Mouse (Mus musculus): ENCODE measurements around the gene Dnajc16. TPM values are rescaled to one million over a fixed set of nuclear protein-coding genes. Genes with fewer than 3 reads are reported as not detected.

Gene Dnajc16
- polyA plus RNA-seq, 1 experiment from 2014 or later, result 4.2 TPM

GRCm38 (mm10) chr4:141738015-141738414, 52.7 kb downstream of the Dnajc16 start:
- 77% methylated on average over 8 of the region's 8 CpGs for WGBS
- no peak overlapping the region for H3K27ac ChIP-seq
- peaks cover 11% of the 10 kb centered on the region for H3K4me1 ChIP-seq
- H3K36me3 ChIP-seq, result no peaks in the 10 kb centered on the region
- H3K4me3 ChIP-seq, result no peak overlapping the region
- no peak overlapping the region for H3K4me2 ChIP-seq
- ATAC-seq (ENCODE audit: insufficient number of reproducible peaks, insufficient read depth, low FRiP score, low TSS enrichment, low read depth), result no peak
- H3K9ac ChIP-seq, result no peak overlapping the region
- H3K27me3 ChIP-seq, result no peaks in the 10 kb centered on the region
- H3K9me3 ChIP-seq, result no peaks in the 10 kb centered on the region

GRCm38 (mm10) chr4:141736856-141737255, 53.9 kb downstream of the Dnajc16 start:
- H3K4me2 ChIP-seq, result no peak overlapping the region
- H3K27me3 ChIP-seq, result no peaks in the 10 kb centered on the region
- ATAC-seq (ENCODE audit: insufficient number of reproducible peaks, insufficient read depth, low FRiP score, low TSS enrichment, low read depth), result no peak
- no peak overlapping the region for H3K27ac ChIP-seq
- no peak overlapping the region for H3K4me3 ChIP-seq
- no peaks in the 10 kb centered on the region for H3K9me3 ChIP-seq
- no peaks in the 10 kb centered on the region for H3K36me3 ChIP-seq
- 65% methylated on average over 4 of the region's 4 CpGs for WGBS
- H3K4me1 ChIP-seq, result peaks cover 11% of the 10 kb centered on the region
- H3K9ac ChIP-seq, result no peak overlapping the region

GRCm38 (mm10) chr4:141735206-141735560, 55.5 kb downstream of the Dnajc16 start:
- H3K4me2 ChIP-seq, result peak overlapping the region; percentile 62
- peak overlapping the region; percentile 41 for H3K4me3 ChIP-seq
- no peaks in the 10 kb centered on the region for H3K36me3 ChIP-seq
- no peaks in the 10 kb centered on the region for H3K9me3 ChIP-seq
- H3K27ac ChIP-seq, result peak overlapping the region; percentile 64; the same call in 1 of the 2 replicates
- peaks cover 11% of the 10 kb centered on the region for H3K4me1 ChIP-seq
- no peak for ATAC-seq (ENCODE audit: insufficient number of reproducible peaks, insufficient read depth, low FRiP score, low TSS enrichment, low read depth)
- 0 out of 2 replicates have a peak, but pooled peaks cover 6% of the 10 kb centered on the region for H3K27me3 ChIP-seq
- WGBS, result 24% methylated on average over 9 of the region's 9 CpGs
- H3K9ac ChIP-seq, result peak overlapping the region; percentile 70

- Histone ChIP-seq H3K4me2 (peak overlapping the region; percentile 62), H3K27ac (peak overlapping the region; percentile 64), H3K9ac (peak overlapping the region; percentile 70), H3K4me3 (peak overlapping the region; percentile 41), H3K4me1 (peaks cover 11% of the 10 kb centered on the region), H3K36me3 (no peaks in the 10 kb centered on the region), H3K27me3 (0 out of 2 replicates have a peak, but pooled peaks cover 6% of the 10 kb centered on the region), H3K9me3 (no peaks in the 10 kb centered on the region)
- WGBS, result 5% methylated on average over 24 of the region's 24 CpGs
- ATAC-seq (ENCODE audit: insufficient number of reproducible peaks, insufficient read depth, low FRiP score, low TSS enrichment, low read depth), result peak; percentile 91
Observed at GRCm38 (mm10) chr4:141734446-141735205, 56.1 kb downstream of the Dnajc16 start.

- H3K36me3 ChIP-seq, result no peaks in the 10 kb centered on the region
- no peaks in the 10 kb centered on the region for H3K9me3 ChIP-seq
- peaks cover 11% of the 10 kb centered on the region for H3K4me1 ChIP-seq
- ATAC-seq (ENCODE audit: insufficient number of reproducible peaks, insufficient read depth, low FRiP score, low TSS enrichment, low read depth), result no peak
- 0 out of 2 replicates have a peak, but pooled peaks cover 6% of the 10 kb centered on the region for H3K27me3 ChIP-seq
- WGBS, result 79% methylated on average over 5 of the region's 5 CpGs
- H3K27ac ChIP-seq, result no peak overlapping the region
- no peak overlapping the region for H3K4me2 ChIP-seq
- no peak overlapping the region for H3K4me3 ChIP-seq
- H3K9ac ChIP-seq, result no peak overlapping the region
Observed at GRCm38 (mm10) chr4:141731766-141732165, 59.0 kb downstream of the Dnajc16 start.

GRCm38 (mm10) chr4:141730401-141730800, 60.3 kb downstream of the Dnajc16 start:
- Histone ChIP-seq H3K9ac (no peak overlapping the region), H3K36me3 (no peaks in the 10 kb centered on the region), H3K27me3 (0 out of 2 replicates have a peak, but pooled peaks cover 6% of the 10 kb centered on the region), H3K27ac (no peak overlapping the region), H3K4me2 (no peak overlapping the region), H3K4me3 (no peak overlapping the region), H3K4me1 (peaks cover 11% of the 10 kb centered on the region), H3K9me3 (no peaks in the 10 kb centered on the region)
- WGBS, result 80% methylated on average over 13 of the region's 13 CpGs
- ATAC-seq (ENCODE audit: insufficient number of reproducible peaks, insufficient read depth, low FRiP score, low TSS enrichment, low read depth), result no peak

GRCm38 (mm10) chr4:141729266-141729665, 61.5 kb downstream of the Dnajc16 start:
- Histone ChIP-seq H3K9ac (no peak overlapping the region), H3K27ac (no peak overlapping the region), H3K4me1 (peaks cover 2% of the 10 kb centered on the region), H3K9me3 (no peaks in the 10 kb centered on the region), H3K4me3 (no peak overlapping the region), H3K36me3 (no peaks in the 10 kb centered on the region), H3K4me2 (no peak overlapping the region), H3K27me3 (peaks cover 6% of the 10 kb centered on the region; the same call in 1 of the 2 replicates)
- no peak for ATAC-seq (ENCODE audit: insufficient number of reproducible peaks, insufficient read depth, low FRiP score, low TSS enrichment, low read depth)
- WGBS, result 73% methylated on average over 3 of the region's 3 CpGs

GRCm38 (mm10) chr4:141725738-141726137, 65.0 kb downstream of the Dnajc16 start:
- WGBS, result 51% methylated on average over 3 of the region's 3 CpGs
- H3K9me3 ChIP-seq, result no peaks in the 10 kb centered on the region
- H3K27me3 ChIP-seq, result peaks cover 6% of the 10 kb centered on the region; the same call in 1 of the 2 replicates
- peaks cover 20% of the 10 kb centered on the region for H3K4me1 ChIP-seq
- no peaks in the 10 kb centered on the region for H3K36me3 ChIP-seq
- H3K4me3 ChIP-seq, result no peak overlapping the region
- H3K27ac ChIP-seq, result no peak overlapping the region
- H3K9ac ChIP-seq, result no peak overlapping the region
- no peak overlapping the region for H3K4me2 ChIP-seq
- no peak for ATAC-seq (ENCODE audit: insufficient number of reproducible peaks, insufficient read depth, low FRiP score, low TSS enrichment, low read depth)

GRCm38 (mm10) chr4:141725277-141725676, 65.5 kb downstream of the Dnajc16 start:
- 81% methylated on average over 5 of the region's 5 CpGs for WGBS
- no peak for ATAC-seq (ENCODE audit: insufficient number of reproducible peaks, insufficient read depth, low FRiP score, low TSS enrichment, low read depth)
- peaks cover 4% of the 10 kb centered on the region for H3K36me3 ChIP-seq
- H3K27ac ChIP-seq, result no peak overlapping the region
- H3K4me3 ChIP-seq, result no peak overlapping the region
- H3K4me2 ChIP-seq, result no peak overlapping the region
- no peak overlapping the region for H3K9ac ChIP-seq
- peaks cover 1% of the 10 kb centered on the region; the same call in 1 of the 2 replicates for H3K27me3 ChIP-seq
- peaks cover 20% of the 10 kb centered on the region for H3K4me1 ChIP-seq
- H3K9me3 ChIP-seq, result no peaks in the 10 kb centered on the region

- Histone ChIP-seq H3K27ac (no peak overlapping the region), H3K9me3 (no peaks in the 10 kb centered on the region; the same call in 1 of the 2 replicates), H3K9ac (no peak overlapping the region), H3K36me3 (peaks cover 9% of the 10 kb centered on the region), H3K4me3 (no peak overlapping the region), H3K4me2 (no peak overlapping the region), H3K27me3 (no peaks in the 10 kb centered on the region; the same call in 1 of the 2 replicates), H3K4me1 (peaks cover 24% of the 10 kb centered on the region)
- ATAC-seq (ENCODE audit: insufficient number of reproducible peaks, insufficient read depth, low FRiP score, low TSS enrichment, low read depth), result no peak
- WGBS, result 71% methylated on average over 11 of the region's 11 CpGs
Observed at GRCm38 (mm10) chr4:141724594-141724993, 66.1 kb downstream of the Dnajc16 start.

GRCm38 (mm10) chr4:141723673-141724068, 67.1 kb downstream of the Dnajc16 start:
- H3K4me2 ChIP-seq, result peak overlapping the region; percentile 79
- H3K36me3 ChIP-seq, result peaks cover 9% of the 10 kb centered on the region
- H3K9me3 ChIP-seq, result no peaks in the 10 kb centered on the region; the same call in 1 of the 2 replicates
- peak overlapping the region; percentile 73 for H3K27ac ChIP-seq
- peak overlapping the region; percentile 99 for H3K4me3 ChIP-seq
- 7% methylated on average over 13 of the region's 13 CpGs for WGBS
- ATAC-seq (ENCODE audit: insufficient number of reproducible peaks, insufficient read depth, low FRiP score, low TSS enrichment, low read depth), result no peak
- peaks cover 27% of the 10 kb centered on the region for H3K4me1 ChIP-seq
- H3K9ac ChIP-seq, result peak overlapping the region; percentile 98
- no peaks in the 10 kb centered on the region; the same call in 1 of the 2 replicates for H3K27me3 ChIP-seq
